Mouse (Mus musculus): ENCODE results near the gene Srsf7.

- TF ChIP-seq CTCF (IDR thresholded peaks at IDR 0.05; ENCODE audit: low read depth, low read length) (no peak), POLR2A (IDR thresholded peaks at IDR 0.05; ENCODE audit: borderline replicate concordance, low read depth, low read length) (no peak)
These were observed 26.7 kb upstream of the Srsf7 start for GRCm38 (mm10) chr17:80233844-80234243.
